Mouse (Mus musculus): ENCODE measurements around the gene Wwox.
A peak's percentile ranks its signal among the peaks of the same experiment; 100 is the strongest.

Wwox gene

GRCm38 (mm10) chr8:114468526-114469207, 29.2 kb downstream of the Wwox start:
- DNase-seq = no peak

GRCm38 (mm10) chr8:114469208-114469590, 29.7 kb downstream of the Wwox start:
- DNase-seq = no peak

GRCm38 (mm10) chr8:114473546-114473945, 34.1 kb downstream of the Wwox start:
- DNase-seq = no peak

DNA sequence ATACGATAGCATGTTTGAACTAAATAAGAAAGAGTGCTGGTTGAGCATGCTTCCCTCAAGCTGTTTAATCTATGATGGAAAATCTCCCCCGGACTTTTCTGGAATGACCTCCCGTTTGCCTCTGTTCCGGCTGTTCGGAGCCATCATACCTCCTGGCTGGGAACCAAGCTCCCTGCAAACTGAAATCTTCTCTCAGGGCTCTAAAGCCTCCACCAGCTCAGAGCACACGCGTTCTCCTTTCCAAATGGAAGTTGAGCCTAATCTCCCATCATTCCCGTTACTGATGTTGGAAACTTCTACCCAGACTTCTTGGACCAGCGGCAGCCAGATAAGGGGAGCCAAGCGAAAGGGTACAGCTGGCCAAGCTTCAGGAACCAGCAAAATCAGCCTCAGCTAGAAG, 37.5 kb downstream of the Wwox start:
- no peak for DNase-seq

DNA sequence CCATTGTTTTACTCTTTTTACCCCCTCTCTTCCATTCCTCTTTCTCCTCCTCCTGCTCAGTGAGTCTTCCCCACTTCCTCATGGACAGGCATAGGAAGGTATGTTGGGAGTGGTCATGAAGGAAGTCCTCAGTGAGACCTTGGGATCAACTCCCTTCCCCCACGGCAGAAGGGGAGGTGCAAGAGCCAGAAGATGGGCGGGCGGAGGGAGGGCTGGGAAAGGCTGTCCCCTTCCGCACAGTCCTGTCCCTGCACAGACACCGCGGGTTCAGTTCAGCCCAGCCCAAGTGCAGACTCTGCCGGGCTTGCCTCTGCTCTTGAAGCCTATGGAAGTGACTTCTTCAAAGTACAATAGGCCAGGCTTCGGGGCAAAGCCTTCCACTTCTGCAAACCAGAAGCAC, 38.3 kb downstream of the Wwox start:
- no peak for DNase-seq

DNA sequence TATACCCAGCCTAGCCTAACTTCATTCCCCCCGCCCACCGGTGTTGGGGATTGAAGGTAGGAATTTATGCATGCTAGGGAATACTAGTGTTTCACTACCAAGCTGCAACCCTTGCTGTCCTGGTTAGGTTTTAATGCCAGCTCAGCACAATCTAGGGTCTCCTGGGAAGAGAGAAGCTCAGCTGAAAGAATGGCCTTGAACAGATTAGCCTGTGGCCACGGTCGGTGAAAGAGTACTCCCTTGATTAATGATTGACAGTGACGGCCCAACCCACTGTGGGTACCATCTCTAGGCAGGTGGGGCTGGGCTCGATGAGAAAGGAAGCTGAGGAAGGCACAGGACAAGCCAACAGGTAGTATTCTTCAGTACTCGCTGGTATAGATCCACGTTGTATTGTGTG, 40.3 kb downstream of the Wwox start:
- DNase-seq = no peak

GRCm38 (mm10) chr8:114491662-114492160, 52.3 kb downstream of the Wwox start:
- DNase-seq = no peak

DNA sequence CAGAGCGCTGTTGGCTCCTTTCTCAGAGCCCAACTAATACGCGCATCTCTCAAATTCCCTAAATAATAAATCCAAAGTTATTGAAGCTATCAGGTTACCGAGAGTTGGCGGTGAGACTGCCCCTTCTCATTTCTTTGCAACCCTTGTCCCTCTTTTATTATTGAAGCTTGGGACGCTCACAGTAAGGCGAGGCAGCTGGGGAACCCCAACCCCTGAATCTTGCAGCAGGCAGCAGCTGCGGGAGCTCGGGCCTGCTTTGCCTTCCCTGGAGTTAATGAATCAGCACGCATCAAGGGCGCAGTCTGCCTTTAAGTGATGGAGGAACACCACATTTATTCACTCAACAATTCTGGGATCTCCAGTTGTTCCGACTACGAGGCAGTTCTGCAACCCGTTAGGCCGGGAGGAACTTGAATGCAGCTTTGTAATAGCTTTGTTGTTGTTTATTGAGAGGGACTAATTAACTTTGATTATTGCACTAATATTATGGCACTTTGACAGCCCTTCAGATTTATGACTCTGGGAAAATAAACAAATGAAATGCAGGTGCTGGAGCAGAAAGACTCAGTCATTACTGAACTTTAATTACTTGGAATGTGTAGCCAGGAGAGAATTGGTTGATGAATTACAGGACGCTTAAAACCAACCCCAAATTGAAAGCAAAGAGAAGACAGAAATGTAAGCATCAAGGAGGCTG, 60.1 kb downstream of the Wwox start:
- DNase-seq = no peak

GRCm38 (mm10) chr8:114501906-114502305, 62.5 kb downstream of the Wwox start:
- no peak for DNase-seq

DNA sequence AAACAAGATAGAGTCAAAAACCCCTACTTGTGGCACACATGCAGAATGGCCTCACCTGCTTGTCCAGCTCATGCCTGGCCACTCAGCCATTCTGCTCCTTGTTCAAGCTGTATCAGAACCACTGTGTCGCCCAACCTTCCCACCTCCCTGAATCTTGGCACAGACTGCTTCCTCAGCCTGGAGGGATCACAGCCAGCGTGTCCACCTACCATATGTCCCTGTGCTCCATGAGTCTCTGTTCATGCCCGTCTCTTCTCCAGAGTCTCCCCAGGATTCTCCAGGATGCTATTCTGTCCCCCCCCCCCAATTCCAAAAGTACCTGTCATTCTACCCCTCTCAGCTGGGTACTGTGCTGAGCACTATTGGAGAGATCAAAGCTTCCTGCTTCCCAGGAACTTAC, 63.7 kb downstream of the Wwox start:
- no peak for DNase-seq

- DNase-seq = no peak
Observed at GRCm38 (mm10) chr8:114504889-114505288, 65.4 kb downstream of the Wwox start.

GRCm38 (mm10) chr8:114505351-114506347, 66.2 kb downstream of the Wwox start:
- DNase-seq = no peak

DNA sequence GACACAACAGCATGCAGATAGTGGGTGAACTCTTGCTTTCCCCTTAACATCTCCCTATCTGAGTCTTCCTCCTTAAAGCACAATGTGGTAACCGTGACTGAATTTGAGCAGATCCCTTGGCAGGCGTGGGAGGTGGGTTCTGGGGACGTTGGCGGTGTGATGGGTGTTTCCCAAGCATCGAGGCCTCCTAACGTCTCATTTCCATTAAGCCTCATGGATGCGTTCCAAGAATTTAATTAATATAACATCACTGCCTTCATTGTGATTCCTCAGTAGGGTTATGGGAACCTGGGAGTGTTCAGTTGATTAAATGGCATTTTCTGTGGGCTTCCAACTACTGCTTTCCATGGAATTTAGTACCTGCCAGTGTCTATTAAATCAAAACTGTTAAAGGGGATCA, 67.9 kb downstream of the Wwox start:
- no peak for DNase-seq

DNA sequence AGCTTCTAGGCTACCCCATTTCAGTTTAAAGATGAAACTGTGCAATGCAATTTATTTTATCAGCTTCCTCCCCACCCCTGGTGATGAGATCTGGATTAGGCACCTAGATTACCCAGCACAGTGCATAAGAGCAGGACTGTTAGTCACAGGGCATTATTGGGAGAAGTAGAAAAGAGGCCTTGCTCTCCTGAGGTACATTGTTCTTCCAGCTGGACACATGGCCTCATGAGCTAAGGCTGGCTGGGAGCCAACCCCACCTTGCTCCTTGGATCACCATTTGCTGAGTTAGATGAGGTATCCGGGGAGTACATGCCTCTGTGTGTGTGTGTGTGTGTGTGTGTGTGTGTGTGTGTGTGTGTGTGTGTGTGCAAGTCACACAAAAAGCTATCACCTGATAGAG, 70.8 kb downstream of the Wwox start:
- DNase-seq = no peak

- DNase-seq = no peak
Observed at GRCm38 (mm10) chr8:114512075-114512935, 72.8 kb downstream of the Wwox start.

DNA sequence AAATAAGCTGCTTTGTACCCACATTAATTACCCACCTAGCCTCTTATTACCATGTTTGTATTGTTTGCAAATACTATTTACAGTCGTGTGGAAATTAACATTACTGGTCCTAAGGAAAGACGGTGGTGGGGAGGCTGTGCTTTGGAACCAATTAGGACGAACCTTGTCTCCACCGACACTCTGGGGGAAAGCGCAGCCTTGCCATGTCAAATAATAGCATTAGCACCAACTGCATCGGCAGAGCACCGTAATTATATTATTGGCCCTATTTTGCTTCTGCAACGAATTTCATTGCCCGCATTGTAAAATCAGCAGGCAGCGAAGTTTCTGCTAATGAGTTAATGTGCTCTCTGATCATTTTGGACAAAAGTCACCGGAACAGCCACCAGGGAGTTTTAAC, 75.2 kb downstream of the Wwox start:
- no peak for DNase-seq

DNA sequence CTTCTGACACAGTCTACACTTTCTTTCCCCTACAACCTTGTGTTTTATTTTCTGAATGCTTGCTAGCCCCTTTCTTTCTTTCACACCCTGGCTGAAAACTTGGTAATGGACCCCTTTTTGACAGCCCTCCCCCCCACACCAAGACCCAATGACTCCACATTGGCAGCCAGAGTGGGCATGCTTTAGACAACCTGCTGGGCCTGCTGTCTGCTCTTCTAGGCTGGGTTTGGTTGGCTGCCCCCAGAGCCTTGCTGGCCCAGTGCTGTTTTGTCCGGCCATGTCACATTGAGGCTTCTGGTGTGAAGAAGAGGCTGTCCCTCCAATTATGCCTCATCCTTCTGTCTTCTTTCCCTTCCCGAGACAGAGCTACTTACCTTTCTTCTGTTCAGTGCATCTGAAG, 83.6 kb downstream of the Wwox start:
- DNase-seq = no peak

DNA sequence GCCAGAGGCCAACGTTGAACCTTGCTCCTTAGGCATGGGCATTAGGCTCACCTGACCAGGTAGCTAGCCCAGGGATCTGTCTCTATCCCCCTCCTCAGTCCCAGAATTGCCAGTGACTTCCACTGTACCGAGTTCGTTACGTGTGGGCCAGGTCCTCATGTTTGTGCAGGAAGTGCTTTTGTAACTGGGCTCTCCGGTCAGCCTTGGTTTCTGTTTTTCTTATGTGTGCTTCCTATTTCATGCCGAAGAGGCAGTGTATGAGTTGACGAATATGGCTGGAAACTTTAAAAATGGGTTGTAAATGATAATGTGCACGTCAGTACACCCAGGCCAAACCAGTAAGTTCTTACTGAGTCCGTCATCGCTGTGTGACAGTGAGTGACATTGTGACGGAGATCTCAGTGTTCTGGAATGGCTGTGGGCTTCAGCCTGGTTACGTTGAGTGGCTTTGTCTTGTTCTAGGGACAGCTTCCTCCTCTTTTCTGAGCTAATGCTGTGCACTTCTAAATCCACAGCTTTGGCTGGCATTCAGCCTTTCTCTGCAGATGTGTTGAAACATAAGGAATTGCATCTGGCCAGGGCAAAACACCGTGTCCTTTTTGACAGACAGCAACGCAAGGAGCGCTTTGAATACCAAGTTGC, 87.3 kb downstream of the Wwox start:
- no peak for DNase-seq

DNA sequence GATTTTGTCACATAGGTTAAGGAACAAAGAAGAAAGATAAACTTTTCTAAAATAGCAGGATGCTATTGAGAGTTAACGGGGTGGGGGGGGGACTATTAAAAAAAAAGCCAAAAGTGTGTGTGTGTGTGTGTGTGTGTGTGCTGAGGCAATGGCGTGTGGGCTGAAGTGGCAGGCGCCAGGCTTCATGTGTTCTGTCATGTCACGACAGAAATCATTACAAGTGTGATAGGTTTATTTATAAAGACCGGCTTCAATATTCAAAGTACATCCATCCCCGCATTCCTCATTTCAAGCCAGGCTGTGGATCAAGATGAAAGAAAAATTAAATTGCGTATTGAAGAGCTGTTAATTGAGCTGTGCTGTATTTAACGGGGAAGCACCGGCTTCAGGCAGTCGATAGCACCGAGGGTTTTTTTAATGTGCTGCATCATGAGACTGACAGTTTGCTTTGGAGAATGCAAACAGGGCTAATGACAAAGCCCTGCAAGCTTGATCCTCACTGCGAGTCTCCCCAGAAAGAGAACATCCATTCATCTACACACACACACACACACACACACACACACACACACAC, 88.3 kb downstream of the Wwox start:
- no peak for DNase-seq

DNA sequence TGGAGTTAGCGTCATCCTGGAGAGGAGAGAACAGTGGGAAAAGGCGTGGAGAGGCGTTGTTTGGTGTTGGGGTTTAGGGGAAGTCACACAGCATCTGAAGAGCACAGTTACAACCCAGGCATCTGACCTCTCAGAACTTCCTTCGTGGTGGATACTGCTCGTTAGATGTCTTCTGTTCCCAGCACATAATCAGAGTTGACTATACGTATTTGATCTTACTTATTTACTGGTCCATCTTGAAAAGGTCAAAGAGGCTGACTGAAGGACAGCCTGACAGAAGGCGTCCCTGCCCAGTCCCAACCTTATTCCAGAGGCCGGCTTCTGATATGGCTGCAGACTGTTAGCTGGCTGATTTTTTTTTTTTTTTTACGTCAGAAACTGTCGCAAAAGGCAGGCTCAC, 90.1 kb downstream of the Wwox start:
- DNase-seq = no peak

DNA sequence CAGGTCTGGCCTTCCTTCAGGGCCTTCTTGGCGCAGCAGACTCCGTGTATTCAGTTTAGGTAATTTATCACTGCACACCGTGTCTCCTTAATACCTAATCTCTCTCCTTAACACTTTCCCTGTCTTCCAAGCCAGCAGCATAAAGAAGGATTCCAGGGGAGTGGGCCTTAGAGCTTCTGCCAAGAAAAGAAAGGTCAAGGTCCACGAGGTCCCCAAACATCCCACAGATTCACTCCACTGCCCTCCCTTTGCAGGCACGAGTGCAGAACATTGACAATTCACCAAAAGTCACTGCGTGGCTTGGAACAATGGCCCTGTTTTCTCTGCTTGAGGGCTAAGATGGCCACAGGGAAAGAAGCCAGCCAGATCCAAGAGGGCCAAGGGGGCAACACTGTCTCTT, 96.7 kb downstream of the Wwox start:
- no peak for DNase-seq

DNA sequence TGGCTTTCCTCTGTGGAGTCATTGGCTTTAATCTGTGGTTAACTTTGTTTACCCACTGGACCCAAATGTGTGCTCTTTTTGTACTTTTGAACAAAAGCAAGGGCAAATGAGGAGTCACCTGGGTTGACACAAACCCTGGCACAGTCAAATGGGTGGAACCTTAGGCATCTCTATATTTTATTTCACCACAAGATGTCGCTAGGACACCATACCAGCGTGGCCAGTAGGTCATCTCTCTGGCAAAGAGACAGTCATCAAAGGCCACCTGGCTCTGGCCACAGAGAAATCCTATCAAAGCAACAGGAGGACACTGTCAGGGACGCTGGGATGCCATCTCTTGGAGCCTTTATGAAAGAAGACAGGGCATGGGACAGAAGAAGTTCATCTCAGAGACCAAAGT, 101.7 kb downstream of the Wwox start:
- peak; percentile 10 for DNase-seq

Measured in right cerebral cortex, adult 18-20 months (tissue).